Mouse (Mus musculus): Measurements from ENCODE around the gene Gm47289.

Gm47289 gene

GRCm38 (mm10) chr9:119158861-119159260, at the start of gene Gm47289:
Gm47289 (plus strand) TSS chr9:119159161.
- no peak for DNase-seq (ENCODE audit: low spot score)

DNA sequence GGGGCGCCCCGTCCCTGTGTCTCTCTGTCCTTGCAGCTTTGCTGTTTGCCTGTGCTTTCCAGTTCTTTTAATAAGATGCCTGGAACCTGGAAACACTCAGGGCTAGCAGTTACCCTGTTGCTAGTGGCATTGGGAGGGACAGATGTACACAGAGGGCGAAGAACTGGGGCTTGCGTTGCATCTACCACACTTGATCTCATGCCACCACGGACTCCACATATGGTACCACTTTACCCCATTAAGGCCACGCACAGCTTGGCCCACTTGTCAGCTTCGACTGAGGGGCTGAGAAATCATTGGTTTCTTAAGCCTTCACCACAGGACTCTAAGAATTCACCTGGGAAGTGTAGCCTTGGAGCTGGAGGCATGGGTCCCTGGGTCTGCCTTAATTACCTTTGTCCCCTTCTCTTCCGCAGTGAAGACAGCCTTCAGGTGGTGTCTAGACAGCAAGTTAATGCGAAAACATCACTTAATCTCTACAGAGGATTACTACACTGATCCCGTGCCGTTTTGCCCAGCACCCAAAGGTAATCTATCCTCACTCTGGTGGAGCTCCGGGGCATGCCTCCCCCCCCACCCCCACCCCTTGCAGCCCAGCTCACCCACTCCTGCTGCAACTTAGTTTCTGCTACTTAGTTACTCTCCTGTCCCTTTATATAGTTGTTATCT, 49.1 kb upstream of the Gm47289 start:
- DNase-seq (ENCODE audit: low spot score): no peak

GRCm38 (mm10) chr9:119110640-119111039, 48.3 kb upstream of the Gm47289 start:
- DNase-seq (ENCODE audit: low spot score): peak; percentile 76

- no peak for DNase-seq (ENCODE audit: low spot score)
Observed at GRCm38 (mm10) chr9:119114911-119115310, 44.0 kb upstream of the Gm47289 start.

DNA sequence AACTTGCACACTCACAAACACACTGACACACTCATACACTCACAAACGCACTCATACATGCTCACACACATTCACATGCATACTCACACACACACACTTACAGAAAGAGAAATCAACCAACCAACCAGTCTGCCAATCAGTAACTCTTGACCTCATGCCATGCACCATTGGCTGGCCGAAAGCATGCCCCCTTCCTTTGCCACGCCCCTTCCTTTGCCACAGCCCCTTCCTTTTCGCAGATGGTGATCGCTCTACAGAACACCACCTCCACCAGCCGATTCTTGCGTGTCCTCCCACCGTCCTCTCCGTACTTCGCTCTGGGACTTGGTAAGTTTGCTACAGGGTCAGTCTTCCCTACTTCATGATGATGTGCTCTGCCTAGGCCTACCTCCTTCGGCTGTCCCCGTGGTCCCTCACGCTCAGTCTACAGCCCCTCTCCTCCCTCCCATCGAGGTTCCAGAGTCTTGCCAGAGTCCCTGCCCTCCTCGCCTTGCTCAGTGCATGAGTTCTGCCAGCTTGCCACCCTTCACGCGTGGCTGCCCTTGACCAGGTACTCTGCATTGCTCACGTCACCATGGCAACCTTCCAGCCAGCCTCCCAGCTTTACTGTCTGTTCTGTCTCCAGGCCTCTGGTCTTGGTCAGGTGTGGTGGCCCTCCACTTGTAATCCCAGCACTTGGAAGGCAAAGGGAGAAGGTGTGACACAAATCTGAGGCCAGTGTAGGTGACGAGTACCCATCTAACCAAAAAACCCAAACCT, 39.4 kb upstream of the Gm47289 start:
- no peak for DNase-seq (ENCODE audit: low spot score)

DNA sequence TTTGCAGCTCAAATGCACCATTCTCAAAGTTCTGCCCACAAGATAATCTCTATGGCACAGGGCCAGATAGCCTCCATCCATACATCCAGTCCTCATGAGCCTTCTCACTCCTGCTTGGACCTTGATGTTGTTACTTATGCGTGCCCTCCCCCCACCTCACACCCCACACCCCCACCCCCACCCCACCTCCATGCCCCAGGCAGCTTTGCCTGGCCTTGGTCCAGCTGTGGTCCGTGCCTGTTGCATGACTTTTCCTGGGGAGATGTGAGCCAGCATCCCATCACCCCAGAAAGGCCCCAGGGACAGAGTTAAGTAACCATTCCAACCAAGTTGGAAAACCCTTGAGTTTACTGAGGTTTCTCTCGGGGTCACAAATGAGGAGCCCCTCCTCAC, 38.8 kb upstream of the Gm47289 start:
- no peak for DNase-seq (ENCODE audit: low spot score)

- peak; percentile 35 for DNase-seq (ENCODE audit: low spot score)
Observed at GRCm38 (mm10) chr9:119122596-119123369, 36.2 kb upstream of the Gm47289 start.

- no peak for DNase-seq (ENCODE audit: low spot score)
Observed at GRCm38 (mm10) chr9:119128436-119129181, 30.4 kb upstream of the Gm47289 start.

- DNase-seq (ENCODE audit: low spot score): no peak
Observed at GRCm38 (mm10) chr9:119130692-119131091, 28.3 kb upstream of the Gm47289 start.

GRCm38 (mm10) chr9:119138836-119139235, 20.1 kb upstream of the Gm47289 start:
- no peak for DNase-seq (ENCODE audit: low spot score)

DNA sequence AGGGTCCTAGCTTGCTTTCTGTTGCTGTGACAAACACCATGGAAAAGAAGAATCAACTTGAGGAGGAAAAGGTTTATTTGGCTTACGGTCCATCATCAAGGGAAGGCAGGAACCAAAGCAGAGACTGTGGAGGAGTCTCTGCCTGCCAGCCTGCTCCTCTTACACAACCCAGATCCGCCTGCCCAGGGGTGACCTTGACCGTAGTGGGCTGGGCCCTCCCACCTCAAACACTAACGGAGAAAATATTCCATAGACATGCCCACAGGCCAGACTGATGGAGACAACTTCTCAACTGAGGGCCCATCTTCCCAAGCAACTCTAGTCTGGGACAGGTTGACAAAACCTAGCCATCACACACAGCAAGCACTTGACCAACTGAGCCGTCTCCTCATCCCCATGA, 16.9 kb upstream of the Gm47289 start:
- DNase-seq (ENCODE audit: low spot score): no peak

- DNase-seq (ENCODE audit: low spot score): no peak
Observed at GRCm38 (mm10) chr9:119143372-119143771, 15.6 kb upstream of the Gm47289 start.

DNA sequence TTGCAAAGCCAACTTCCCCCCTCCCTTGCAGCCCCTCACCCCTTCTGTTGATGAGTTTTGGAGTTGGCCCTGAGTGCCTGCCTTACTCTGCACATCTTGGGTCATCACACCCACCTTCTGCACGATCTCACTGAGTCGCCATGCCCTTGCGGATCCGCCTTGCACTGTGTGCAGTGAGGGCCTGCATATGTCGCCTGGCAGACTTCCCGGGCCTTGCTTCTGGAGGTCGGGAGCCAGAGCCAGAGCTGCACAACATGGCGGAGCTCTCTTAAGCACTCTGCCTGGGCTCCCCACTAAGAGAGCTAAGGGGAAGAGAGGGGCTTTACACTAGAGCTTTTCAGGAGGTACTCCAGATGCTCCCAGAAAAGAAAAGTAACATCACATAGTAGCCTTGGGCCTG, 14.3 kb upstream of the Gm47289 start:
- DNase-seq (ENCODE audit: low spot score): no peak

GRCm38 (mm10) chr9:119145137-119145536, 13.8 kb upstream of the Gm47289 start:
- DNase-seq (ENCODE audit: low spot score): no peak

DNA sequence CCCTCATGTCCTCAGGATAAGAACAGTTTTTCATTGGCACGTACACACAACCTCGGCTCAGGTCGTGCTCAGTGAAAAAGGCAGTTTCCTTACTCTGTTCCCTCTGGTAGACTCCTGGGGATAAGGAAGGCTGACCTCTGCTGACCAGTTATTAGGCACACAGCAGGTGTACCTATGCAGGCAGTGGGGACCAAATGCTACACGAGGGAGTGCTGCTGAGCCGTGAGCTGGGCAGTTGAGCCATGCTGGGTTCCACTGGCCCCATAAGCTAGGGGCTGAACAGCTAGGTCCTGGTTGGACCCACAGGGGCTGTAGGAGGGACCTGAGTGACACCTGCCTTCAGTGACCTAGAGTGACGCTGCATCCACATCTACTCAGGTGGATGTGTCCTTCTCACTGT, 13.3 kb upstream of the Gm47289 start:
- no peak for DNase-seq (ENCODE audit: low spot score)

DNA sequence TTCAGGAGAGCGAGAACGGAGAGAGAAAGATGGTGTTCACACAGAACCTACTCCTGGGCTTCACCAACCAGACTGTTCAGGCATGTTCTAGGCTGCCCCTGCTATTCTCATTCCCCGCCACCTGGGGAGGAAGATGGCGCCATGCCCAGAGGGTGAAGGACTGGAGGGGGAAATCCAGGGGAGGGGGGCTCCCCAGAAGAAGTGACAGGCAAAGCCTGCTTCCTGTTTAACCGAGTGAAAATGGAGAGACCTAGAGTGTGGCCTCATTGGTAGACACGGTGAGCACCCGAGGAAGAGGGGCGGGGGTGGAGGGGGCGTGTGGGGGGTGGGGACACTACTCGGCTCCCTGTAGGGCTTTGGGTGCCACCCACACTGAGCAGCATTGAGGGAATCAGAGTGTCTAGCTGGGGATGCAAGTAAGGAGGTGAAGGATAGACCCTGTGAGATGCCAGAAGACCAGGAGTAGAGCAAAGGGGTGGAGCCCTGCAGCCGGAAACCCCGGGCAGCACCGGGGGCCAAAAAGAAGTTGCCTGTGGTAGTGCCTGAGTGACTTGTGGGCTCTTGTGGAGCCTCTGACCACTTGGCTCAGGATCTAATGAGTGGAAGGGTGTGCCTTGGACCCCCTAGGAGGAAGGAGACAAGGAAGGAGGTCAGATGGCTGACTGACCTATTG, 12.7 kb upstream of the Gm47289 start:
- DNase-seq (ENCODE audit: low spot score): no peak

DNA sequence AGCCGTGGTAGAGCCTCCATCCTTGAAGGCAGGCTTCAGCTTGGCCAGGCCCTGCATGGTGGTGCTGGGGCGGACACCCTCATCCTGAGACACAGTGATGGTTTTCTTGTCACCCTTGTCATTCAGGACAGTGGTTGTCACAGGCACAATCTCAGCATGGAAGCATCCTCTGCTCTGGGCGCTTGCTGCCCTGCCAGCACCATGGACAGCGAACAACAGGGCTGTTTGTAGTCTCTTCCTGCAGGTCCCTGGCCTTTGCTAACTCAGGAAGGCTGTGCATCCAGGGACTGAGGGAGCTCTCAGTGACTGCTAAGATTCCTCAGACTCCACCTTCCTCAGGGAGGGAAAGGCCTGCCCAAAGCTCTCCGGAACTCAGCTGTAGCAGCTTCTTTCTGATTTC, 9.4 kb upstream of the Gm47289 start:
- DNase-seq (ENCODE audit: low spot score): peak; percentile 58

- peak; percentile 60 for DNase-seq (ENCODE audit: low spot score)
Observed at GRCm38 (mm10) chr9:119151751-119152150, 7.2 kb upstream of the Gm47289 start.

GRCm38 (mm10) chr9:119155416-119155815, 3.5 kb upstream of the Gm47289 start:
- peak; percentile 29 for DNase-seq (ENCODE audit: low spot score)

GRCm38 (mm10) chr9:119155826-119156225, 3.1 kb upstream of the Gm47289 start:
- peak; percentile 49 for DNase-seq (ENCODE audit: low spot score)
